Mouse (Mus musculus) embryonic facial prominence, embryonic 11.5 days (tissue): ENCODE measurements around the gene Lgr4. TPM values are rescaled to one million over a fixed set of nuclear protein-coding genes. Genes with fewer than 3 reads are reported as not detected.
A peak's percentile ranks its signal among the peaks of the same experiment; 100 is the strongest.

Experiments used
- ATAC-seq: fragments of 200-750 bp; cut with Nextera tagmentation; replicated peaks from 2 replicates; pipeline ENCODE4 v1.8.0; 2017; ENCODE audit warnings: low read depth; ENCODE audit not compliant: insufficient number of reproducible peaks, low FRiP score, low TSS enrichment
- DNase-seq: peaks from one replicate; pipeline ENCODE4 v3.0.0-alpha.2; 2015; ENCODE audit warnings: low spot score
- H3K27ac ChIP-seq: fragments of 300-500 bp; sonication (generic); replicated peaks from 2 replicates; pipeline ENCODE4 v1.5.1; 2014; ENCODE audit warnings: mild to moderate bottlenecking, low read depth, low read length, control low read depth
- H3K27me3 ChIP-seq: fragments of 300-500 bp; sonication (generic); 2 replicates; pipeline ENCODE4 v1.6.1; 2014; ENCODE audit warnings: mild to moderate bottlenecking, low read length, moderate library complexity, mixed read lengths; ENCODE audit not compliant: control insufficient read depth, insufficient read depth
- H3K36me3 ChIP-seq: fragments of 300-500 bp; sonication (generic); replicated peaks from 2 replicates; pipeline ENCODE4 v1.6.1; 2014; ENCODE audit warnings: low read depth, mild to moderate bottlenecking, low read length, moderate library complexity, mixed read lengths; ENCODE audit not compliant: control insufficient read depth, insufficient read depth
- H3K4me1 ChIP-seq: fragments of 300-500 bp; sonication (generic); 2 replicates; pipeline ENCODE4 v1.6.1; 2014; ENCODE audit warnings: low read length, mixed read lengths; ENCODE audit not compliant: control insufficient read depth, insufficient read depth
- H3K4me2 ChIP-seq: fragments of 300-500 bp; sonication (generic); 2 replicates; pipeline ENCODE4 v1.6.1; 2014; ENCODE audit warnings: low read depth, mild to moderate bottlenecking, control low read depth, low read length, moderate library complexity
- H3K4me3 ChIP-seq: fragments of 300-500 bp; sonication (generic); 2 replicates; pipeline ENCODE4 v1.5.1; 2014; ENCODE audit warnings: low read depth, low read length, control low read depth
- H3K9ac ChIP-seq: fragments of 300-500 bp; sonication (generic); replicated peaks from 2 replicates; pipeline ENCODE4 v1.6.1; 2014; ENCODE audit warnings: mild to moderate bottlenecking, control low read depth, low read length
- H3K9me3 ChIP-seq: fragments of 300-500 bp; sonication (generic); replicated peaks from 2 replicates; pipeline ENCODE4 v1.6.1; 2016; ENCODE audit warnings: mild to moderate bottlenecking, low read length, inconsistent platforms, mixed read lengths; ENCODE audit not compliant: control insufficient read depth
- WGBS: fragments of 180-500 bp; shearing (Covaris S2); extraction: QIAGEN DNeasy Blood & Tissue Kit; methylation state at CpG from one replicate; pipeline ENCODE4 v1.1.7; 2014; 5-methylcytosine and 5-hydroxymethylcytosine counted together
- polyA plus RNA-seq: library from polyadenylated mRNA; unstranded; fragments of >200 nt; fragmentation: Nextera tagmentation; extraction: Ambion mirVana; gene quantifications from 2 replicates; pipeline ENCODE4 v1.2.1, GENCODE M21; 2014

Lgr4 gene
- polyA plus RNA-seq, 1 experiment from 2014 or later = 17.2 TPM

- peak within 1 kb of the TSS; percentile 90 for H3K9ac ChIP-seq
- no peaks in the 10 kb centered on the region for H3K36me3 ChIP-seq
- H3K27me3 ChIP-seq = no peaks in the 10 kb centered on the region
- under 1% methylated on average over 55 of the region's 55 CpGs for WGBS
- H3K4me1 ChIP-seq = no peaks in the 10 kb centered on the region
- peak within 1 kb of the TSS; percentile 81 for H3K4me2 ChIP-seq
- no peaks in the 10 kb centered on the region for H3K9me3 ChIP-seq
- peak; percentile 96 for DNase-seq
- ATAC-seq = peak; percentile 99
- peak within 1 kb of the TSS; percentile 60 for H3K4me3 ChIP-seq
- H3K27ac ChIP-seq = peak within 1 kb of the TSS; percentile 63
Measured at GRCm38 (mm10) chr2:110017616-110018505, 100.4 kb downstream of the Lgr4 start, which contains the start of gene Ccdc34. TSS of gene Ccdc34 (plus strand) at chr2:110017817.

- ATAC-seq (no peak), DNase-seq (no peak)
- Histone ChIP-seq H3K4me3 (no peak overlapping the region), H3K4me1 (no peaks in the 10 kb centered on the region), H3K27me3 (no peaks in the 10 kb centered on the region), H3K36me3 (peaks cover 3% of the 10 kb centered on the region), H3K4me2 (no peak overlapping the region), H3K9me3 (no peaks in the 10 kb centered on the region), H3K27ac (no peak overlapping the region), H3K9ac (no peak overlapping the region)
- 89% methylated on average over 4 of the region's 4 CpGs for WGBS
Measured at GRCm38 (mm10) chr2:110019656-110020055, 102.2 kb downstream of the Lgr4 start.

DNA sequence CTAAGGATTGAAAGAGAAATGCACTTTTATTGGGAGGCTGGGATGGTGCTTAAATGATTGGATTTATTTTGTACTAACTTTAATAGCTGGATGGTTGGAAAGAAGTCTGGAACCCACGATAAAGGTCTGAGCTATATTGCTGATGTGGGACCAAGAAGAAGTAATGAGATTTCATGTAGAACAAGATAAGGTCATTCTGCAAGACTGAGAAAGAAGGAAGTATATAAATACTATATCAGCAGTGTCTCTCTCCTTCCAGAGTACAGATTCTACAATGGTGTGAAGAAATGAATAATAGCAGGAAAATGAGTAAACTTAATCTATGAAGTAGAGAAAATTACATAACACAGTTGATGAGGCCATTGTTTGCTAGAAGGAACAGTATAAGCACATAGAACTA, 103.0 kb downstream of the Lgr4 start:
- H3K27me3 ChIP-seq = no peaks in the 10 kb centered on the region
- peaks cover 3% of the 10 kb centered on the region for H3K36me3 ChIP-seq
- 98% methylated on average over 1 of the region's 1 CpGs for WGBS
- H3K27ac ChIP-seq = no peak overlapping the region
- H3K4me3 ChIP-seq = no peak overlapping the region
- no peak overlapping the region for H3K9ac ChIP-seq
- DNase-seq (no peak), ATAC-seq (no peak)
- H3K4me2 ChIP-seq = no peak overlapping the region
- H3K4me1 ChIP-seq = no peaks in the 10 kb centered on the region
- no peaks in the 10 kb centered on the region for H3K9me3 ChIP-seq

- H3K27ac ChIP-seq = no peak overlapping the region
- no peaks in the 10 kb centered on the region for H3K27me3 ChIP-seq
- 33% methylated on average over 4 of the region's 4 CpGs for WGBS
- no peaks in the 10 kb centered on the region for H3K36me3 ChIP-seq
- no peak overlapping the region for H3K4me2 ChIP-seq
- H3K9me3 ChIP-seq = no peaks in the 10 kb centered on the region
- no peaks in the 10 kb centered on the region for H3K4me1 ChIP-seq
- DNase-seq (peak; percentile 52), ATAC-seq (0 out of 2 replicates have a peak, but pooled peaks have one; percentile 62)
- no peak overlapping the region for H3K4me3 ChIP-seq
- no peak overlapping the region for H3K9ac ChIP-seq
Measured at GRCm38 (mm10) chr2:110036265-110036664, 118.8 kb downstream of the Lgr4 start.

DNA sequence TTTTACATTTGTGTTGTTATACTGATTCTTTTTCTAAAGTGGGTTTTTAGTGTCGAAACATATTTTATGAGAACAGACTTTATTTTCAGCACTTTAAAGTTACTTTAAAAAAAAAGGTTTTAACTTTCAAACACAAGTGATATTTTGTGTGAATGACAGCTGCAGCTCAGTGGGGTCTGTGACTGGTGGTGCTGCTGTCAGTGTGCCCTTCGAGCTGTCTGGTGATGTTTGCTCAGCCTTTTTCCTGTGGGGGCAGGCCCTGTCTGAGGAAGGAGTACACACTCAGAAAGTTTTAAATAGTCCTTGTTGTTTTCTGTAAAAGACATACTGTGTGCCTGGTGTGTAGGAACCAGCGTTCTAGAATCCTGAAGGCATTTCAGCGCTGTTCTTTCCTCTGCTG, 119.2 kb downstream of the Lgr4 start:
- H3K9me3 ChIP-seq = no peaks in the 10 kb centered on the region
- H3K4me3 ChIP-seq = no peak overlapping the region
- 54% methylated on average over 4 of the region's 4 CpGs for WGBS
- no peaks in the 10 kb centered on the region for H3K4me1 ChIP-seq
- H3K27me3 ChIP-seq = no peaks in the 10 kb centered on the region
- H3K4me2 ChIP-seq = no peak overlapping the region
- ATAC-seq (no peak), DNase-seq (no peak)
- H3K27ac ChIP-seq = no peak overlapping the region
- H3K36me3 ChIP-seq = no peaks in the 10 kb centered on the region
- no peak overlapping the region for H3K9ac ChIP-seq

DNA sequence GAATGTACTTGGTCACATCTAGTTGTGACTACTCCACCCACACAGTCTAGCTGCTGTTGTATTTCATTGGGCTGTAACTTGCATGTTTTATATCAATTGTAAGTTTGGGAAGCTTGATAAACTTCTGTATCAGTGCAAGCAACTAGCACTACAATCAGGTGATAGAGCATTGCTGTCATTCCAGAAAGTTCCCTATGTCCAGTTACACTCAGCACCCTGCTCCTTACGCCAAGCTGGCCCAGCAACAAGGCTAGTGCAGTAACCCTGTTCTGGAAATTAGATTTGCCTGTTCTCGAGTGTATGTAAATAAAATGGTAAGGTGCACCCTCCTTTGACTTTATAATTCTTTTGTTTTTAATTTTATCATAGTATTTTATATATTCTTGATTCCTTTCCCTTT, 119.8 kb downstream of the Lgr4 start:
- H3K9me3 ChIP-seq = no peaks in the 10 kb centered on the region
- no peak overlapping the region for H3K4me3 ChIP-seq
- H3K4me2 ChIP-seq = no peak overlapping the region
- H3K4me1 ChIP-seq = no peaks in the 10 kb centered on the region
- ATAC-seq (no peak), DNase-seq (no peak)
- no peak overlapping the region for H3K9ac ChIP-seq
- no peaks in the 10 kb centered on the region for H3K27me3 ChIP-seq
- H3K36me3 ChIP-seq = no peaks in the 10 kb centered on the region
- no peak overlapping the region for H3K27ac ChIP-seq
- 79% methylated on average over 2 of the region's 2 CpGs for WGBS

- 77% methylated on average over 5 of the region's 5 CpGs for WGBS
- no peaks in the 10 kb centered on the region for H3K4me1 ChIP-seq
- no peak overlapping the region for H3K4me2 ChIP-seq
- H3K9ac ChIP-seq = no peak overlapping the region
- H3K27me3 ChIP-seq = no peaks in the 10 kb centered on the region
- H3K27ac ChIP-seq = no peak overlapping the region
- no peaks in the 10 kb centered on the region for H3K36me3 ChIP-seq
- H3K9me3 ChIP-seq = no peaks in the 10 kb centered on the region
- DNase-seq (no peak), ATAC-seq (no peak)
- H3K4me3 ChIP-seq = no peak overlapping the region
Measured at GRCm38 (mm10) chr2:110038341-110038740, 120.9 kb downstream of the Lgr4 start.
